Mouse (Mus musculus) CH12.LX (cell line): ENCODE measurements around the gene Nudt22.

ENCODE experiments used
- CTCF ChIP-seq, 2 experiments: IDR thresholded peaks in 1 of 2; conservative IDR thresholded peaks in 1 of 2; 2 replicates each; pipeline ENCODE4 v1.5.1; 2011 to 2012; ENCODE audit warnings: low read depth in 2 of 2, low read length in 2 of 2, improper control_type of control experiment in 1 of 2, inconsistent platforms in 1 of 2, mild to moderate bottlenecking in 1 of 2, moderate library complexity in 1 of 2
- MAZ ChIP-seq: IDR thresholded peaks from 2 replicates; pipeline ENCODE4 v1.6.1; 2012; ENCODE audit warnings: low read depth, mild to moderate bottlenecking, inconsistent platforms, low read length, improper control_type of control experiment, moderate library complexity
- POLR2A ChIP-seq: IDR thresholded peaks from 2 replicates; pipeline ENCODE4 v1.6.1; 2011; ENCODE audit warnings: low read depth, mild to moderate bottlenecking, improper control_type of control experiment, low read length
- POLR2AphosphoS2 ChIP-seq: IDR thresholded peaks from 2 replicates; pipeline ENCODE4 v1.6.1; 2011; ENCODE audit warnings: low read depth, low read length, improper control_type of control experiment

DNA sequence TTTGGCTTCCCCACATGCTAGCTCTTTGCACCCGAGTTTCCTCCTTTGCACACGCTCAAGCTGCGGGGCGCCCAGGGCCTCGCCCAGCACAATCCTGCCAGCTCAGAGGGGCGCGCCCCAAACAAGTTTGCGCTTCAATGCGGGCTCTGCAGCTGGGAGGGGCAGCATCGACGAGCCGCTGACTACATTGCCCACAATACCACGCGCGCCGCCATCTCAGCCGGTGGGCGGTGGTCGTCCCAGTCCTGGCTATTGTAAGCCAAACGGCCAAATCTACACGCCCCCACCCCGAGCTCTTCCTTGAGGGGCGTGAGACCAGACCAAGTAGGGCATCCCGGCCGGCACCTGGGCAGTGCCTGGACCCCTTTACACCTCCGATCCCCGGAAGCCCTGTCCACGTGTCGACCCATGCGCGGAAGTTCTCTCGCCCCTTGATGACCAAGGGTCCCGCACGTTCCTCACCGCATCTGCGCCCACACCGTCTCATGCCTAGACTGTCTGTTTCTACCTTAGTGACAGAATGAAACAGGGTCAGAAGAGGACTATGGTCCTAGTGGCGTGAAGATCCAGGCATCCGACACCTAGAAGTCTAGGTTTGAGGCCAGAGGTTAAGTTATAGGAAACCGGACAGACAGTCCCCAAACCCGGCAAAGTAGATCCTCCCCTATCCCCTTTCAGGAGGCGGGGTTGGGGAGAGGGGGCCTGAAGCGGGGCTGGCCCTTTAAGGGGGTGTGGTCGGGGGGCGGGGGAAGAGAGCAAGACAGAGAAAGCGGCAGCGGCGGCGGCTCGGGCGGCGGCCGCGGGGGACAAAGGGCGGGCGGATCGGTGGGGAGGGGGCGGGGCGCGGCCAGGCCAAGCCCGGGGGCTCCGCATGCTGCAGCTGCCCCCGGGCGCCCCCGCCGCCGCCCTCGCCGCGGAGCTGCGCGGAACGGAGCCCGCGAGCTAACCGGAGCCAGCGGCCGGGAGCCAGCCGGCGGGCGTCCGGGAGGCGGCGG is 21.4 kb downstream of the Nudt22 start, which contains the start of gene Ppp1r14b:
- TF ChIP-seq CTCF (conservative IDR thresholded peaks at IDR 0.05 in 1 of 2, IDR thresholded peaks at IDR 0.05 in 1 of 2; ENCODE audit: low read depth in 2 of 2, low read length in 2 of 2) (no peak), MAZ (peak; percentile 79; the same call in 1 of the 2 replicates), POLR2AphosphoS2 (peak; percentile 52; the same call in 1 of the 2 replicates), POLR2A (peak; percentile 63)
